Mouse (Mus musculus): ENCODE results near the gene Dusp1.
A peak's percentile ranks its signal among the peaks of the same experiment; 100 is the strongest.

Dusp1 gene

DNA sequence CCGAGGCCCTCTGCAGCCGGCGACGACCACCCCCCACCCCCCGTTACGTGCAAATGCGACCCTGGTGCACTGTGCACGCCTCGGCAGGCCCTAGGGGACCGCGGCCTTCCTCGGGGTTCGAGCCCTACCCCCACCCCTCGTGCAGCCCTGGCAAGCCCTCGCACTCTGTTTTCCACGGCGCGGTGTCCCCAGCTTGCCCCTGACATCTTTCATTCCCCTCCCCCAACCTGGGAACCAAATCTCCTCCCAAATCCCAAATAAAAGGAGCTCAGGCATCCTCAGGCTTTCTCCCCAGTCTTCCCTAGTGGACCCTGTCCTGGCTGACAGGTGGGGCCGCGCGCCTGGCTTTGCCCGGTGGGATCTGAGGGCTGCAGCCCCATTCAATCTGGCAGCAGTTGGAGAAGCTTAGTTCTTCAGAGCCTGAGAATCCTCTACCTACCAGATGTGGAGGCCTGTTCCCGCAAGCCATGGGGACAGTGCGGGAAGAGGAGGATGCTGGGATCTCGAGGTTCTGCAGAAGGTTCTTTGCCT, at the start of gene Dusp1:
Dusp1 (minus strand) TSS at position 478 of the 531 bp plus-strand sequence.
- DNase-seq: no peak

DNA sequence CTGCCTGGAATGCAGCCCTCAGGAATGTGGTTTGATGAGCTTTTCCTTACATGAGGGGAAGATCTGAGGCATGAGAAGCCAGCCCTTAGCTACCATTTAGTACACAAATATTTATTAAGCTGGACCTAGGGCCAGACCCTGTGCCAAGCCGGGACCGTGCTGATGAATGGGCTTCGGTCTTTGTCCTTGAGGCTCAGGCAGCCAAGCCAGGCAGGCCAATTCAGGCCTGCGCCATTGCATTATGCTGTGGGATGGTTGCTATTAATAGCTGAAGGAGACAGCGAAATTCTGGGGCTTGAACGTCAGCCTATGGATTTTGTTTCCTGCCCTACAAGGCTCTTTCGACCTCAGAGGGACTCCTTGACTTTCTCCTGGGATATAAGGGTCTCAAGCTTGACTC, 49.4 kb upstream of the Dusp1 start:
- no peak for DNase-seq

GRCm38 (mm10) chr17:26609820-26610219, 47.9 kb upstream of the Dusp1 start:
- no peak for DNase-seq

DNA sequence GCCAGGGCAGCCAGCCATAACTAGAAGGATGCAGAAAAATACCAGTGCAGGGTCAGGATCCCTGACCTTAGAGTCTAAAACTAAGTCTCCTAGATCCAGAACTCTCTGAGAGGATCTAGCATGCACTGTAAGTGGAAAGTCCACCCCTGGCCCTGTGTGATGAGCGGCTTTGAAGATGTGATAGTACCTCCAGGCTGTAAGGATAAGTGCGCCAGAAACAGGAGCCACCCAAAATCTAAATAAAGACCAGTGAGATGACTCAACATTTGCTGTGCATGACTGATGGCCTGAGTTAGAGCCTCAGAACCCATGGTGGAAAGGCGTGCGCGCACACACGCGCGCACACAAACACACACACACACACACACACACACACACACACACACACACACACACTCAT, 46.9 kb upstream of the Dusp1 start:
- no peak for DNase-seq

DNA sequence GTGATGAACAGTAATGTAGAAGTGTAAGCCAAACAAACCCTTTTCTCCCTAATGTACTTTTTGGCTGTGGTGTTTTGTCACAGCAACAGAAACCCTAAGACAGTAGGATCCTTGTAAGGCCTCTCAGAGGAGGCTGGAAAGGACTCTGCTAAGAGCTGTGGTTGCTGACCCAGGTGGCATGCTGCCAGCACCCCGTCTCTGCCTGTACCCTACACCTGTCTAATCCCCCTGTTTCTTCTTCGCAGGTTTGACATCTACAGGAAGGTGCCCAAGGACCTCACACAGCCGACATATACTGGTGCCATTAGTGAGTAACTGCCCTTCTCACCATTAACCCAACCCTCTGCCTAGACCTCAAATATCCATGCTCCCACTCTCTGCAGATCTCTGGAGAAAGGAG, 46.4 kb upstream of the Dusp1 start:
- no peak for DNase-seq

DNA sequence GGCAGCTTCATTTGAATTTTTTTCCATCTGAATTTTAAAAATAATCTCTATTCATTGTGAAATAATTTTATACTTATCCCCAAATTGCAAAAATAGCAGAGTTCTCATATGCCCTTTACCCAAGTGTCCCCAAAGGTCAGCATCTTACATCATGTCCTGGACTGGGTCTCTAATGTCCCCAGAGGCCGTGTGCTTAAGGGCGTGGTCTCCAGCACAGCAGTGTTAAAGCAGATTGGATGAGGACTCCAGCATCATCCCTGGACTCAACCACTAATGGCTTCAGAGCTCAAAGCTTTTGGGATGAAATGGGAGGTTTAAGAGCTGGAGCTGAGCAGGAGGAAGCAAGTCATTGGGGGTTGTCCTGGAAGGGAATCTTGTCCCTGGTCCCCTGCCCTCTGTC, 44.6 kb upstream of the Dusp1 start:
- DNase-seq: no peak

GRCm38 (mm10) chr17:26605636-26606035, 43.7 kb upstream of the Dusp1 start:
- DNase-seq: no peak

DNA sequence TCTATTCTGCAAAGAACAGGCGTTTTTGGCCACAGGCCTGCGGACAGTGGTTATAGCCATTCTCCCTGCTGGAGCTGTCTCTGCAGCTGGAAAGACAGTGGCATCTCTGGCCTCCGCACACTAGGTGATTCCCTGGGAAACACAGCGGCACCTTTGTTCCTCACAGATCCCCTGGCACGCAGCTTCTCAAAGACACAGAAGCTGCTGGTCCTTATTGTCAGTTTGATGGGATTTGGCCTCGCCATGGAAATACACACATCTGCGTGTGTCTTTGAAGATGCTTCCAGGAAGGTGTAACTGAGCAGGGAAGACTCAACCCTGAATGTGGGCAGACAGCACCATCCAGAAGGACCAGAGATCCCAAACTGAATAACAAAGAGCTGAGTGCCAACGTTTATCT, 41.4 kb upstream of the Dusp1 start:
- DNase-seq: no peak

DNA sequence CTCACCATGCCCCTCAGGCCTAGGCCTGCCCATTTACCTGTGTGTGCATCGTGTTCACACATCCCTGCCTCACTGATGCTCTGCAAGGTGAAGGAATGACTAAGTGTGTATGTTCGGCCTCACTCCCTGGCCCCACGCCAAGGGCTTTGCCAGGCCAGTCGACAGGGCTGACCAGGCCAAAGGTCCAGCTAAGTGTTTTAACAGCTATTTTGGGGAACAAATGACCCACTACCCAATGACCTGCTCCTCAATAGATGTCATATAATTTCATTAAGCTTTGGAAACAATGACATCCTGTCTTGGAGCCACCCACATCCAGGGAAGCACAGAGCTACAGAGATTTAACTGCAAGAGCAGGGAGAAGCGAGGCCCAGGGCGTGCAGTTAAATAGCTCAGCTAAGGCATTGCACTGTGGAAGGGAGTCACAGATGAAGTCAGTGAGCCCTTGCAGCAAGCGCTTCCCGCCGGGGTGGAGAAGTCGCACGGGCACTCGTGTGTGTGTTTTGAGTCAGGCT, 40.5 kb upstream of the Dusp1 start:
- DNase-seq: peak; percentile 65 to 78

GRCm38 (mm10) chr17:26601926-26602325, 40.0 kb upstream of the Dusp1 start:
- no peak for DNase-seq

GRCm38 (mm10) chr17:26601514-26601913, 39.6 kb upstream of the Dusp1 start:
- DNase-seq: no peak

DNA sequence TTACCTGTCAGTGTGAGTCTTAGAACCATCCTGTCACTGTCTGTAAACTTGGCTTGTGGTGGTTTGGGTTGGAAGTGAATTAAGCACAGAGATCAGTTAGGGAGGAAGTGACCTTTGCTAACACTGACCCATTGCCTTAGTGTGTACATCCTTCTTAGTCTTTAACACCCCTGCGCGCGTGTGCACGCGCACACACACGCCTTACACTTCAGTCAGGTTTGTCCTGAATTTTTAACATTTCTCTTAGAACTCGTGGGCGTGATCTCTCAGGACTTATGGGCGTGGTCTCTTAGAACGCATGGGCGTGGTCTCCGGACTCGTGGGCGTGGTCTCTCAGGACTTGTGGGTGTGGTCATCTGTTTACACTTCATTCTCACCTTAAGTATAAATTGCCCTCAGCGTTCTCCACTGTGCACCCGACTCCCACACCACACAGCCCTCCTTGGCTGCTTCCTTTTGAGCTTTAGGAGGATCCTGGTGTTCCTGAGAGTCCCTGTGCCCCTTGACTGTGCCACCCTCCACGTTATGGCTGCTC, 39.1 kb upstream of the Dusp1 start:
- DNase-seq: no peak

GRCm38 (mm10) chr17:26598845-26599244, 36.9 kb upstream of the Dusp1 start:
- DNase-seq: no peak

- DNase-seq: no peak
These were observed 35.0 kb upstream of the Dusp1 start for GRCm38 (mm10) chr17:26596856-26597481.

GRCm38 (mm10) chr17:26596168-26596658, 34.3 kb upstream of the Dusp1 start:
- peak; percentile 65 to 76 for DNase-seq

GRCm38 (mm10) chr17:26595448-26596167, 33.7 kb upstream of the Dusp1 start:
- DNase-seq: peak; percentile 35 to 50

- DNase-seq: no peak
These were observed 33.0 kb upstream of the Dusp1 start for GRCm38 (mm10) chr17:26594958-26595357.

DNA sequence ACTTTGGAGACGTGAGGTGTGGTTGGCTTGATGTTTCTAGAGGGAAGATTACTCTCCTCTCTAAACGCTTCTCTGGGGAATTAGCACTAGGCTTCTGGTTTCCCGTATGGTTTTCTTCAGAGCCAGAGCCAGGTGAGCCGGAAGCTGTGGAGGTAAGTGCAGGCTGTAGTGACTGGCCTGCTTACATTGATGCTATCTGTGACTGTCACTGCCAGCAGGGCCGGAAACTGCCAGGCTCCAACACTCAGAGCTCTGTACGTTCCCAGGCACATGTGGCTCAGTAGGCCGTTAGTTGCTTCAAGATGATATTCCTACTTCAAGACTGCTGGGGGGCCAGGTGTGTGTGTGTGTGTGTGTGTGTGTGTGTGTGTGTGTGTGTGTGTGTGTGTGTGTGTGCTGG, 32.2 kb upstream of the Dusp1 start:
- DNase-seq: no peak

GRCm38 (mm10) chr17:26593199-26593598, 31.3 kb upstream of the Dusp1 start:
- DNase-seq: no peak

GRCm38 (mm10) chr17:26592510-26592909, 30.6 kb upstream of the Dusp1 start:
- DNase-seq: no peak

GRCm38 (mm10) chr17:26587961-26588487, 26.1 kb upstream of the Dusp1 start:
- no peak for DNase-seq

GRCm38 (mm10) chr17:26584558-26585136, 22.7 kb upstream of the Dusp1 start:
- DNase-seq: peak; percentile 82 to 90

GRCm38 (mm10) chr17:26584063-26584462, 22.1 kb upstream of the Dusp1 start:
- peak in 1 of 2 experiments; percentile 66 for DNase-seq
